Mouse (Mus musculus): ENCODE data around the gene Itsn1. TPM values are rescaled to one million over a fixed set of nuclear protein-coding genes. Genes with fewer than 3 reads are reported as not detected.

Itsn1 gene
- polyA plus RNA-seq, 3 experiments from 2014 or later: 0.74 to 4.1 (median 3.9) TPM

DNA sequence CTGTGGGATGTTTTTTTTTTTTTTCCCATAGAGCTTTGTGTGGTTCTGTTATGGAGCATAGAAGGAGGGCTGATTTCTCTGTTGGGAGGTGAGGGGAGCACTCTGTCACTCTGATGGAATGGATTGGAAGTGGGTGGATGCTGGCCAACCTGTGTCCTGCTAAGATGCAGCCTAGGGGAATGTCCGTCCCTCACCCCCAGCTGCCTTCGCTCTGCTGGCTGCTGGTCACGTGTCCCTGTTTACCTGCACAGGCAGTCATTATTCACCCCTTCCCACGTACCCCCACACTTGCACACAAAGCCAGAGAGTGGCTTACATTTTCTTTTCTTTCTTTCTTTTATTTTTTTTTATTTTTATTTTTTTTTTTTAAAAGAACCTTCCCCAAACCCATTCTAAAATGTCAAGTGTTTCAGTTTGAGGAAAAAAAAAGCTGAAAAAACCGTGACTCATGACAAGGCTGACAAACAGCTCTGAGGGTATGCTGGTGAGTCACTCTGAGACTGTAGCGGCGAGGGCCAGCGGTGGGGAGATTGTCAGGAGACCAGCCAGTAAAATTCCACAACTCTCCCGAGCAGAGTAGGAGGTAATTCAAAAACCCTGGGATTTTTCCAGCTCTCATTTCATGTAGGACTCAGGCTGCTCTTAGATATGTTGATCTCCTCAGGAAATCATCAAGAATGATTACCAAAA, 233.3 kb downstream of the Itsn1 start:
- peak; percentile 29 for ATAC-seq

DNA sequence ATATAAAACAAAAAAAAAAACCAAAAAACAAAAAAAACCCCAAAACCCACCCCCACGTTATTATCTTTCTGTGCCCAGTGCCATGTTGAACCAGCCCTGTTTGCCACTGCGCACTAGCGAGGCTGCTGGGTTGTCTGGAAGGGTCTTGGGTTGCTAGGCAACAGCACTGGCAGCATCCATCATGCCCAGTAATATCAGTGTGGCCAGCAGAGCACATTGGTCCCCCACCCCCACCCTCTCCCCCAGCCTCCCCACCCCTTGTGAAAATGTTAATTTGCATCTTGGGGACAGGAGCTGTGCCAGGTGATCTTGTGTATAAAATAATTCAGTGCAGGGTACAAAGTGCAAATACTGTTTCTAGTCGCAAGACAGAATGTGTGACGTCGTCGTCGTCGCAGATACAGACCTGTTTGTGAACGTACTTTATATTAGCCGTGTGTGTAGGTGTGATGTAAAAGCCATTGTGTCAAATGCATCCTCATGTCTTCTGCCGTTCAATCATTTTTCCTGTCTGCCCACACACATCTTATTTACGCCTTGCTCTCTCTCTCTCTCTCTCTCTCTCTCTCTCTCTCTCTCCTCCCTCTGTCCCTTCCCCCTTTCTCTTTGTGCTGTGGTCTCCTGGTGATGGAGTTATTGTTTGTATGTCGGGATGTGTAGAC, 233.9 kb downstream of the Itsn1 start:
- ATAC-seq: peak; percentile 46

DNA sequence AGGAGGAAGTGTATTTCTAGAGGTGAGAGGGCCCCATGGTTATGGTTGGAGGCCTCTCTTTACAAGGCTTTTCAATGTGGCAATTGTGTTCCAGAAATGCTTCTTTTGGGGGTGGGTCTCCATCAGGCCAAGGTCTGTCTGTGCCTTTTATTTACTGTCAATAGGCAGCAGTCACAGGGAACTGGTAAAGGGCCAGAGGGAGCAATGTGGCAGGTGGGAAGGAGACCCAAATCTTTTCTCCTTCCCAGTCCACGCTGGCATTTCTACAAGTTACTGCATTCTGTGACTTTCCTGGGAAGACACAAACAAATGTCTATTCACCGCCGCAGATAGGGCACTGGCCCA, 234.4 kb downstream of the Itsn1 start:
- no peak for ATAC-seq

DNA sequence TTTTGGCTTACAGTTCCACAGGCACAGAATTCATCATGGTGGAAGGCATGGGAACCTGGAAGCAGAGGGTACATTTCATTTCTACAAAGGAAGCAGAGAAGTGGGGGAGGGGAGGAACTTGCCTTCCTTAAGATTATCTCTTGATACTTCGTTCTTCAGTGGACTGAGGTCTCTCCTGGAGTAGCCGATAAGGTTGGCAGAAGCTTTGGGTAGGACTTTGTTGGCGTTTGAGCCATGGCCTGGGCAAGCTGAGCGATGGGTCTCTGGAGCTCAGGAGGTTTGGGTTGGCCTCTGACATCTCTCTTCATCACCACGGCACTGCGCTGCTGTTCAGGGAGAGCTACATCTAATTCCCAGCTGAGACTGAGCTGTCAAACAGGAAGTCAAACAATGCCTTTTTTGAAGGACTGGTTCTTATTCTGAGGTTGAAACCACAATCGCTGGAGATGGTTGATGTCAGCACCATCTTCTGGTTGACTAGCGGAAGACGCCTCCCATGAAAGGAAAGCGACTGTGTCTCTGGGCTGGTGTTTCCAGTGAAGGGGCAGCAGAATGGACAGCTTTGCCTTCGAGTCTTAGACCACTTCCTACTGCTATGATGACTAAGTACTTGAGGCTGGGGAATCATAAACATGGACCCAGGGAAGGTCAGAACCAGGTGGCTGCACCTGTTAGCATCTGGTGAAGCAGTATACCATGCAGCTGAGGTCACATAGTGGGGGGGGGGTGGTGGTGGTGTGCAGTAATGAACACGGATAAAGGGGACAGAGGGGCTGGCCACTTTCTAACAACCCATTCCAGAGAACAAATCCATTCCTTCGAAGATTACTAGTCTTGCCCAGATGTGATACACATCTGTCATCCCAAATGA, 235.5 kb downstream of the Itsn1 start:
- peak; percentile 85 for ATAC-seq

DNA sequence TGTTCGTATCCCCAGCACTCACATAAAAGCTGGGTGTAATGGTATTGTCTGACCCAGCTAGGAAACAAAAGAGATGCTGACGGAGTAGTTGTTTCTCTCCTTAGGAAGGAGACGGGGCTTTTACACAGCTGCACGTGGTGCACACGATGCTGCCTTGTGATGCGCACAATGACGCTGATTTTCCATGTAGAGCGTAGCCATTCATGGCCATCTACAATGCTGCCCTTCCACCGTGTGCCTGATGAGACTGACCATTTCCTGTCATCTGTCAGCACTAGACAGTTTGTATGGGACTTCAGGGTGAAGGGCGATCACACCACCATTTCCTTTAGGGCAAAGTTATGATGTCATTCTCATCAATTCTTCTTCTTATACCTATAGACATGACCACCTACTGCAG, 239.6 kb downstream of the Itsn1 start:
- ATAC-seq: no peak

DNA sequence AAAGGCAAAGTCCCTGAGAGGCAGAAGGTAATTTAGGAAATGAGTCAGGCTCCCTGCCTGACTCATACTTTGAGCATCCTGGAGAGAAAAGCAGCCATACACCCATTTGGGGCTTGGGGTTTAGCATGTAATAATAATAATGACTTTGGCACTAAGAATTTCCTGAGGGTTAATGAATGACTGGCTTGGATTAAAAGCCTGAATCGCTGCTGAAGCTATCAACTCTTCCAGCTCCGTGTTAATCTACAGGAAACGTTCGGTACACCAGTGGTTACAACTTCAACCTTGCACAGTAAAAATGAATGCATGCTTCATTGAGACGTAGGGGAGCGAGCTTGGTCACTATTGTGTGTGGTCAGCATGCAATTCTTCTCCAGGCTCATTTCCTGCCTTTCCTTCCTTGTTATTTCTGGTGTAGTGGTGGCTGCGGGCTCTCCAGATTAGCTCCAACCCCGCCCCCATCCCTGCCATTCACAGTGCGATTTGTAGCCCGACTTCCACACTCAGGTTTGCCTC, 240.5 kb downstream of the Itsn1 start:
- no peak for ATAC-seq

Other genes starting within 250 kb of the Itsn1 start
- 10 to 100 TPM; 61.2 to 75.3 (median 62.6) TPM for gene Ifnar1, start 244.0 kb upstream of the Itsn1 start, polyA plus RNA-seq (2017; shearing (Covaris generic))
- gene Ifngr2, start 182.2 kb upstream of the Itsn1 start, polyA plus RNA-seq (2017; shearing (Covaris generic)): 10 to 100 TPM in 2 of 3 experiments, 1 to 10 TPM in 1; 3.4 to 30.9 (median 14.7) TPM
- 10 to 100 TPM; 28.2 to 36.1 (median 34.2) TPM for gene Tmem50b, start 131.5 kb upstream of the Itsn1 start, polyA plus RNA-seq (2017; shearing (Covaris generic))
- under 1 TPM; 0.56 to 0.62 (median 0.62) TPM for gene Dnajc28, start 110.3 kb upstream of the Itsn1 start, polyA plus RNA-seq (2017; shearing (Covaris generic))
- gene Gart, start 82.3 kb upstream of the Itsn1 start, polyA plus RNA-seq (2017; shearing (Covaris generic)): 10 to 100 TPM; 49.5 to 76.2 (median 64.5) TPM
- 100 to 1,000 TPM; 128 to 236 (median 180) TPM for gene Son, start 81.8 kb upstream of the Itsn1 start, polyA plus RNA-seq (2017; shearing (Covaris generic))
- 10 to 100 TPM; 16.4 to 30.5 (median 17.6) TPM for gene Donson, start 40.5 kb upstream of the Itsn1 start, polyA plus RNA-seq (2017; shearing (Covaris generic))
- 10 to 100 TPM; 66.2 to 89.2 (median 79.6) TPM for gene Cryzl1, start 306 bp upstream of the Itsn1 start, polyA plus RNA-seq (2017; shearing (Covaris generic))